Mouse (Mus musculus) cortical plate, adult 2 months (tissue): ENCODE measurements around the gene Atp13a4. TPM values are rescaled to one million over a fixed set of nuclear protein-coding genes. Genes with fewer than 3 reads are reported as not detected.
A peak's percentile ranks its signal among the peaks of the same experiment; 100 is the strongest.

Experiments
- H3K27ac ChIP-seq: fragments of 200-500 bp; 2 replicates; pipeline ENCODE4 v1.5.1; 2012; ENCODE audit warnings: low read length, control low read depth, inconsistent platforms; ENCODE audit not compliant: insufficient read depth
- H3K4me1 ChIP-seq: fragments of 200-500 bp; 2 replicates; pipeline ENCODE4 v1.6.1; 2011; ENCODE audit warnings: low read length; ENCODE audit not compliant: control insufficient read depth, insufficient read depth
- H3K4me3 ChIP-seq: fragments of 200-500 bp; 2 replicates; pipeline ENCODE4 v1.5.1; 2011; ENCODE audit warnings: mild to moderate bottlenecking, low read length, control low read depth; ENCODE audit not compliant: insufficient read depth
- CTCF ChIP-seq: fragments of 200-500 bp; IDR thresholded peaks from 2 replicates; pipeline ENCODE4 v1.5.1; 2011; ENCODE audit warnings: mild to moderate bottlenecking, control low read depth, low read length; ENCODE audit not compliant: insufficient read depth; ENCODE audit errors: extremely low read depth
- POLR2A ChIP-seq: fragments of 200-500 bp; IDR thresholded peaks from 2 replicates; pipeline ENCODE4 v1.6.1; 2011; ENCODE audit warnings: mild to moderate bottlenecking, low read length, control low read depth; ENCODE audit not compliant: insufficient read depth; ENCODE audit errors: extremely low read depth
- polyA plus RNA-seq: library from polyadenylated mRNA; depleted of rRNA; stranded (reverse); fragments of >200 nt; gene quantifications from 2 replicates; pipeline ENCODE4 v1.2.3, GENCODE M21; 2012; rRNA removed

Gene Atp13a4
- 15.6 and 17.9 TPM in 2 replicates for polyA plus RNA-seq

- no peak for TF ChIP-seq POLR2A
- H3K4me1 ChIP-seq, result no peaks in the 10 kb centered on the region
- no peak within 1 kb of the TSS for H3K27ac ChIP-seq
- no peak within 1 kb of the TSS for H3K4me3 ChIP-seq
These were observed at the start of gene Atp13a4 for GRCm38 (mm10) chr16:29544829-29545228. Atp13a4 (minus strand) TSS chr16:29544864.

GRCm38 (mm10) chr16:29592171-29592570, 47.5 kb upstream of the Atp13a4 start:
- Histone ChIP-seq H3K4me1 (peaks cover 2% of the 10 kb centered on the region; the same call in 1 of the 2 replicates), H3K4me3 (no peak overlapping the region), H3K27ac (no peak overlapping the region)
- TF ChIP-seq POLR2A (no peak), CTCF (no peak)

GRCm38 (mm10) chr16:29579787-29580176, 35.1 kb upstream of the Atp13a4 start:
- Histone ChIP-seq H3K4me3 (peak overlapping the region; percentile 80), H3K4me1 (no peaks in the 10 kb centered on the region; the same call in 1 of the 2 replicates), H3K27ac (no peak overlapping the region)
- no peak for TF ChIP-seq CTCF
- TF ChIP-seq POLR2A, result no peak

GRCm38 (mm10) chr16:29579167-29579786, 34.6 kb upstream of the Atp13a4 start, which contains the start of gene Opa1:
Opa1 (plus strand) TSS chr16:29579334.
- Histone ChIP-seq H3K4me3 (peak within 1 kb of the TSS; percentile 80), H3K4me1 (no peaks in the 10 kb centered on the region; the same call in 1 of the 2 replicates), H3K27ac (no peak within 1 kb of the TSS)
- no peak for TF ChIP-seq CTCF
- peak; percentile 65; the same call in 1 of the 2 replicates for TF ChIP-seq POLR2A

GRCm38 (mm10) chr16:29575620-29576019, 31.0 kb upstream of the Atp13a4 start:
- Histone ChIP-seq H3K4me1 (no peaks in the 10 kb centered on the region; the same call in 1 of the 2 replicates), H3K27ac (no peak overlapping the region), H3K4me3 (no peak overlapping the region)
- TF ChIP-seq CTCF (peak; percentile 78), POLR2A (no peak)

GRCm38 (mm10) chr16:29574013-29574412, 29.3 kb upstream of the Atp13a4 start:
- Histone ChIP-seq H3K4me1 (no peaks in the 10 kb centered on the region), H3K27ac (no peak overlapping the region), H3K4me3 (no peak overlapping the region)
- TF ChIP-seq CTCF, result no peak
- TF ChIP-seq POLR2A, result no peak

GRCm38 (mm10) chr16:29560869-29561268, 16.2 kb upstream of the Atp13a4 start:
- no peaks in the 10 kb centered on the region for H3K4me1 ChIP-seq
- no peak overlapping the region for H3K27ac ChIP-seq
- TF ChIP-seq CTCF (peak; percentile 43; the same call in 1 of the 2 replicates), POLR2A (no peak)
- no peak overlapping the region for H3K4me3 ChIP-seq

- no peak for TF ChIP-seq POLR2A
- no peak for TF ChIP-seq CTCF
- H3K27ac ChIP-seq, result no peak overlapping the region
- H3K4me3 ChIP-seq, result no peak overlapping the region
- no peaks in the 10 kb centered on the region for H3K4me1 ChIP-seq
These were observed 15.8 kb upstream of the Atp13a4 start for GRCm38 (mm10) chr16:29560454-29560853.

GRCm38 (mm10) chr16:29559667-29560066, 15.0 kb upstream of the Atp13a4 start:
- Histone ChIP-seq H3K27ac (no peak overlapping the region), H3K4me1 (no peaks in the 10 kb centered on the region), H3K4me3 (no peak overlapping the region)
- TF ChIP-seq POLR2A, result no peak

GRCm38 (mm10) chr16:29541261-29541683, 3.4 kb downstream of the Atp13a4 start:
- no peak overlapping the region for H3K27ac ChIP-seq
- H3K4me3 ChIP-seq, result peak overlapping the region; percentile 1; the same call in 1 of the 2 replicates
- TF ChIP-seq POLR2A, result no peak
- TF ChIP-seq CTCF, result no peak

More at GRCm38 (mm10) chr16:29541261-29541683, 3.4 kb downstream of the Atp13a4 start:
- no peaks in the 10 kb centered on the region for H3K4me1 ChIP-seq
